Mouse (Mus musculus) E14TG2a.4 (cell line): ENCODE results near the gene Wwp2.

Experiments used
- CTCF ChIP-seq: conservative IDR thresholded peaks from 2 replicates; pipeline ENCODE4 v1.5.1; 2014; ENCODE audit warnings: low read length
- NANOG ChIP-seq: IDR thresholded peaks from 2 replicates; pipeline ENCODE4 v1.6.1; 2014; ENCODE audit warnings: borderline replicate concordance, low read length, mixed read lengths
- POU5F1 ChIP-seq: IDR thresholded peaks from 2 replicates; pipeline ENCODE4 v1.6.1; 2014; ENCODE audit warnings: low read length, borderline replicate concordance

- no peak for TF ChIP-seq CTCF
- TF ChIP-seq POU5F1: no peak
- no peak for TF ChIP-seq NANOG
Measured at GRCm38 (mm10) chr8:107488551-107488950, 52.4 kb downstream of the Wwp2 start.
